Mouse (Mus musculus) CH12.LX (cell line): ENCODE results near the gene Rnf214. TPM values are rescaled to one million over a fixed set of nuclear protein-coding genes. Genes with fewer than 3 reads are reported as not detected.

ENCODE experiments used
- DNase-seq: peaks from one replicate; pipeline ENCODE4 v3.0.0-alpha.2; 2013; ENCODE audit errors: extremely low read depth
- H3K27ac ChIP-seq: 2 replicates; pipeline ENCODE4 v1.5.1; 2012; ENCODE audit warnings: low read depth, mild to moderate bottlenecking, control low read depth, moderate library complexity; ENCODE audit not compliant: insufficient read depth
- H3K27me3 ChIP-seq: replicated peaks from 2 replicates; pipeline ENCODE3; 2012; ENCODE audit warnings: inconsistent platforms
- H3K36me3 ChIP-seq, 2 experiments: replicated peaks in 1 of 2; 2 replicates each; pipeline versions ENCODE3 to v1.6.1; 2012; ENCODE audit warnings: inconsistent platforms in 1 of 2, low read length in 1 of 2, mild to moderate bottlenecking in 1 of 2, mixed read lengths in 1 of 2, moderate library complexity in 1 of 2; ENCODE audit not compliant: control insufficient read depth in 1 of 2, insufficient read depth in 1 of 2
- H3K4me1 ChIP-seq, 2 experiments: 2 replicates each; pipeline ENCODE4 v1.6.1; 2012; ENCODE audit warnings: inconsistent platforms in 1 of 2, moderate library complexity in 1 of 2; ENCODE audit not compliant: insufficient read depth in 2 of 2, control insufficient read depth in 1 of 2
- H3K4me2 ChIP-seq: 2 replicates; pipeline ENCODE4 v1.6.1; 2012; ENCODE audit warnings: low read depth, mild to moderate bottlenecking, control low read depth; ENCODE audit not compliant: poor library complexity, insufficient read depth, severe bottlenecking
- H3K4me3 ChIP-seq, 3 experiments: fragments of 150-350 bp in 1 of 3; sonication (generic) in 1 of 3; replicated peaks in 1 of 3; 2 replicates each; pipeline versions ENCODE3 to v1.5.1; 2011 to 2012; ENCODE audit warnings: low read depth in 2 of 3, low read length in 2 of 3, mild to moderate bottlenecking in 2 of 3, moderate library complexity in 2 of 3, control low read depth in 1 of 3, improper control_type of control experiment in 1 of 3, inconsistent platforms in 1 of 3, mixed read lengths in 1 of 3; ENCODE audit not compliant: poor library complexity in 1 of 3
- H3K79me2 ChIP-seq: replicated peaks from 2 replicates; pipeline ENCODE4 v1.6.1; 2012; ENCODE audit warnings: mild to moderate bottlenecking, moderate library complexity; ENCODE audit not compliant: control insufficient read depth, poor library complexity, insufficient read depth, severe bottlenecking; ENCODE audit errors: extremely low read depth
- H3K9ac ChIP-seq: 2 replicates; pipeline ENCODE4 v1.6.1; 2012; ENCODE audit warnings: low read depth, mild to moderate bottlenecking, control low read depth, moderate library complexity; ENCODE audit not compliant: insufficient read depth
- H3K9me3 ChIP-seq: replicated peaks from 2 replicates; pipeline ENCODE3; 2012; ENCODE audit warnings: low read length, inconsistent platforms, mixed read lengths
- CHD2 ChIP-seq: IDR thresholded peaks from 2 replicates; pipeline ENCODE4 v1.6.1; 2011; ENCODE audit warnings: low read length, improper control_type of control experiment
- ELF1 ChIP-seq: IDR thresholded peaks from 2 replicates; pipeline ENCODE4 v1.6.1; 2014; ENCODE audit warnings: low read depth, mild to moderate bottlenecking, inconsistent platforms, low read length, improper control_type of control experiment
- ETS1 ChIP-seq: conservative IDR thresholded peaks from 2 replicates; pipeline ENCODE4 v1.6.1; 2012; ENCODE audit warnings: low read depth, mild to moderate bottlenecking, inconsistent platforms, low read length, improper control_type of control experiment, moderate library complexity
- HCFC1 ChIP-seq: IDR thresholded peaks from 2 replicates; pipeline ENCODE4 v1.6.1; 2012; ENCODE audit warnings: low read depth, mild to moderate bottlenecking, inconsistent platforms, low read length, improper control_type of control experiment
- IRF4 ChIP-seq: IDR thresholded peaks from 2 replicates; pipeline ENCODE4 v1.6.1; 2014; ENCODE audit warnings: low read depth, mild to moderate bottlenecking, inconsistent platforms, low read length, improper control_type of control experiment
- JUN ChIP-seq: IDR thresholded peaks from 2 replicates; pipeline ENCODE4 v1.6.1; 2011; ENCODE audit warnings: low read depth, mild to moderate bottlenecking, low read length, improper control_type of control experiment, moderate library complexity; ENCODE audit not compliant: insufficient read depth
- KAT2A ChIP-seq: IDR thresholded peaks from 2 replicates; pipeline ENCODE4 v1.6.1; 2012; ENCODE audit warnings: low read length, improper control_type of control experiment, inconsistent platforms; ENCODE audit not compliant: insufficient replicate concordance
- MAFK ChIP-seq: IDR thresholded peaks from 2 replicates; pipeline ENCODE4 v1.6.1; 2011; ENCODE audit warnings: low read length, improper control_type of control experiment; ENCODE audit not compliant: insufficient replicate concordance
- MXI1 ChIP-seq: IDR thresholded peaks from 2 replicates; pipeline ENCODE4 v1.6.1; 2011; ENCODE audit warnings: mild to moderate bottlenecking, low read depth, low read length, improper control_type of control experiment
- MYC ChIP-seq: IDR thresholded peaks from 2 replicates; pipeline ENCODE4 v1.6.1; 2011; ENCODE audit warnings: low read depth, mild to moderate bottlenecking, improper control_type of control experiment, low read length
- NELFE ChIP-seq: IDR thresholded peaks from 2 replicates; pipeline ENCODE4 v1.6.1; 2011; ENCODE audit warnings: low read depth, low read length, improper control_type of control experiment
- NRF1 ChIP-seq: IDR thresholded peaks from 2 replicates; pipeline ENCODE4 v1.6.1; 2014; ENCODE audit warnings: low read depth, mild to moderate bottlenecking, inconsistent platforms, low read length, improper control_type of control experiment, moderate library complexity
- POLR2A ChIP-seq: IDR thresholded peaks from 2 replicates; pipeline ENCODE4 v1.6.1; 2011; ENCODE audit warnings: low read depth, mild to moderate bottlenecking, improper control_type of control experiment, low read length
- RCOR1 ChIP-seq: conservative IDR thresholded peaks from 2 replicates; pipeline ENCODE4 v1.6.1; 2012; ENCODE audit warnings: low read depth, mild to moderate bottlenecking, inconsistent platforms, low read length, improper control_type of control experiment
- UBTF ChIP-seq: IDR thresholded peaks from 2 replicates; pipeline ENCODE4 v1.6.1; 2012; ENCODE audit warnings: low read depth, mild to moderate bottlenecking, inconsistent platforms, low read length, improper control_type of control experiment, moderate library complexity
- USF1 ChIP-seq: IDR thresholded peaks from 2 replicates; pipeline ENCODE4 v1.6.1; 2014; ENCODE audit warnings: low read depth, mild to moderate bottlenecking, inconsistent platforms, low read length, improper control_type of control experiment
- ZC3H11A ChIP-seq: IDR thresholded peaks from 2 replicates; pipeline ENCODE4 v1.6.1; 2012; ENCODE audit warnings: low read depth, mild to moderate bottlenecking, inconsistent platforms, low read length, improper control_type of control experiment
- dilution Hi-C: fragments of 300-500 bp; cut with MboI; formaldehyde crosslinking; loops from 2 replicates; pipeline ENCODE4 v1.14.3; 2020; ENCODE audit warnings: low sequenced_read_pairs; ENCODE audit not compliant: extremely low pct_unique_long_range_greater_than_20kb, extremely low pct_ligation_motif_present
- in situ Hi-C: fragments of 300-500 bp; cut with MboI; formaldehyde crosslinking; loops from 3 replicates; pipeline ENCODE4 v1.14.3; 2019; ENCODE audit warnings: low sequenced_read_pairs, low pct_ligation_motif_present, low pct_unique_long_range_greater_than_20kb, mixed read lengths
- polyA plus RNA-seq: library from polyadenylated mRNA; unstranded; fragments of >175 nt; gene quantifications from 2 replicates; pipeline ENCODE4 v1.2.1, GENCODE M21; 2012; ENCODE audit warnings: low read depth; ENCODE audit not compliant: insufficient read length
- total RNA-seq, 2 experiments: library from RNA; depleted of rRNA; stranded (reverse); fragments of 300-350 nt in 1 of 2; fragments of >200 nt in 1 of 2; gene quantifications; 2 replicates each; pipeline ENCODE4 v1.2.3; 2012 to 2014

Gene Rnf214
- total and polyA plus RNA-seq, 3 experiments = 4.4 to 16.1 (median 9.4) TPM

DNA sequence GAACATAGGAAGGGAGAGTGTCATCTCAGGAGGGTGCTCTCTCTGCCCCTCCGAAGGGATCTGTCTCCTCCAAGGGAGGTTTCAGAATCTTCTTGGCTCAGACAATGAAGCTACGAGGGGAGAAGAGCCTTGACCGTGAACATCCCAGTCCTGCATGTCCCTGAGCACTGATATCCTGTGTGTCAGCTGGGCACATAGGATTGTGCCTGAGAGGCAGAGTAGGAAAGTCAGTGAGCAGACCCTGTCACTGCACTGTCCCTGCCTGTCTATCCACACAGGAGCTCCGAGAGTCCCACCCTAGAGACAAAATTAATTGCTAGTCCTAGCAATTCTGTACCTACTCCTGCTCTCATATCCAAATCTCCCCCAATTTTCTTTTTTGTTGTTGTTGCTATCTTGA, 45.3 kb upstream of the Rnf214 start:
- H3K27me3 ChIP-seq = no peaks in the 10 kb centered on the region
- H3K36me3 ChIP-seq = peaks cover 37 to 59% of the 10 kb centered on the region in 2 experiments
- H3K79me2 ChIP-seq = peaks cover 6% of the 10 kb centered on the region; the same call in 1 of the 2 replicates
- DNase-seq = no peak
- dilution Hi-C loops = no loop called here
- H3K9me3 ChIP-seq = no peaks in the 10 kb centered on the region
- no peak overlapping the region for H3K4me3 ChIP-seq
- peaks cover 6 to 30% of the 10 kb centered on the region in 2 experiments; a peak in 3 of 4 replicates for H3K4me1 ChIP-seq
- H3K4me2 ChIP-seq = no peak overlapping the region
- TF ChIP-seq KAT2A (no peak), MAFK (no peak), POLR2A (no peak), ETS1 (no peak), MXI1 (no peak), ELF1 (no peak), ZC3H11A (no peak)
- H3K27ac ChIP-seq = no peak overlapping the region
- in situ Hi-C loops = no loop called here
- H3K9ac ChIP-seq = no peak overlapping the region

DNA sequence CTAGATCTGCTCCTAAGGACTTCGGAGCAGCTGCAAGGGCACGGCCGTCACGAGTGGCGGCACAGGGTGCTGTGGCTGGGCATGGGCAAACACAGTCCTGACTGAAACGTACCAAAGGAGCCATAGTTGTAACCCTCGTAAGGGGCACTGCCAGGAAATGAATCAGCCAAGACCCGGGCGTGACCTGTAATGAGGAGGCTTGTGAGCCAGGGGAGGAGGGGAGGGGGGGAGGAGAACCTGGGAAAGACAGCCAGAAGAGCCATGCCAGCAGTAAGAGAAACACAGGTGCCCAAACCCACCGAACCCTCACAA, 40.1 kb upstream of the Rnf214 start:
- Histone ChIP-seq H3K27me3 (no peaks in the 10 kb centered on the region), H3K27ac (no peak overlapping the region), H3K36me3 (peaks cover 83 to 95% of the 10 kb centered on the region in 2 experiments), H3K4me2 (no peak overlapping the region), H3K4me1 (peaks cover 0 to 50% of the 10 kb centered on the region in 2 experiments; a peak in 2 of 4 replicates), H3K9ac (no peak overlapping the region), H3K79me2 (no peaks in the 10 kb centered on the region), H3K4me3 (no peak overlapping the region), H3K9me3 (no peaks in the 10 kb centered on the region)
- dilution Hi-C loops (no loop called here), in situ Hi-C loops (no loop called here)
- no peak for DNase-seq
- no peak for TF ChIP-seq NRF1
- TF ChIP-seq MXI1 = no peak
- no peak for TF ChIP-seq ELF1
- TF ChIP-seq MYC = no peak
- TF ChIP-seq CHD2 = no peak
- TF ChIP-seq UBTF = no peak
- TF ChIP-seq HCFC1 = no peak
- no peak for TF ChIP-seq RCOR1

DNA sequence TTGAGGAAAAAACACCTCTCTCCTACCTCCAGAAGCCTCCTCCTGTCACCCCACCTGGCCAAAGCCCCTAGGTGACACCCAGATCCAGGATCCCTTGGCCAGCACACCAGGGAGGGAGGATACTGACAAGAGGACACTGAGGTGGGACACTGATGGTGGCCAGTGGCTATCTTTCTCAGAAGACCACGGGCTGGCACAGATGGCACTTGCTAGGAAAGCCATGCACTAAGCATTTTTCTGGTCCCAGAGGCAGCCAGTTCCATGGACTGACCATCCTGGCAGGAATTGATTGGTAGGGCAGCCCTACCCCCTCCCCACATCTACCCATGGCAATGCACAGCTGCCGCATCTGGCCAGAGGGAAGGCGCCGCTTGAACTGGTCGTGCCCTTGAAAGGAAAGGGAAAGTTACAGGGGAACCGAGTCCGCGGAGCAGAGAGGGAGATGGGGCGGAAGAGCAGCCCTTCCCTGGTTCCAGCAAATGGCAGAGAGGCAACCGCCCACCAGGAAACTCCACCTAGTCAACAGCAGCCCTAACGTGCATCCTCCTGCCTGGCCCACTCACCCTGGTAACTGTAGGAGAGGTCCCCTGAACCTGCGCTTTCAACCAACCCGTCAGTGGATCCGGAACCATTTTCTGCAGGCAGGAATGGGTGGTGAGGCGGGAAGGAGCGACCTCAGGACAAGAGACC, 39.6 kb upstream of the Rnf214 start:
- Histone ChIP-seq H3K27me3 (no peaks in the 10 kb centered on the region), H3K79me2 (no peaks in the 10 kb centered on the region), H3K27ac (no peak overlapping the region), H3K36me3 (peaks cover 83 to 95% of the 10 kb centered on the region in 2 experiments), H3K9me3 (no peaks in the 10 kb centered on the region), H3K4me1 (peaks cover 0 to 55% of the 10 kb centered on the region in 2 experiments; a peak in 2 of 4 replicates), H3K4me3 (no peak overlapping the region), H3K9ac (no peak overlapping the region), H3K4me2 (no peak overlapping the region)
- TF ChIP-seq IRF4 = no peak
- no peak for TF ChIP-seq NELFE
- no peak for TF ChIP-seq JUN
- no peak for TF ChIP-seq USF1
- TF ChIP-seq NRF1 = no peak
- in situ Hi-C loops = no loop called here
- dilution Hi-C loops = no loop called here
- DNase-seq = no peak
